Comparison of ENCODE assay signal across 20 mouse cellular contexts in the genomic region with DNA sequence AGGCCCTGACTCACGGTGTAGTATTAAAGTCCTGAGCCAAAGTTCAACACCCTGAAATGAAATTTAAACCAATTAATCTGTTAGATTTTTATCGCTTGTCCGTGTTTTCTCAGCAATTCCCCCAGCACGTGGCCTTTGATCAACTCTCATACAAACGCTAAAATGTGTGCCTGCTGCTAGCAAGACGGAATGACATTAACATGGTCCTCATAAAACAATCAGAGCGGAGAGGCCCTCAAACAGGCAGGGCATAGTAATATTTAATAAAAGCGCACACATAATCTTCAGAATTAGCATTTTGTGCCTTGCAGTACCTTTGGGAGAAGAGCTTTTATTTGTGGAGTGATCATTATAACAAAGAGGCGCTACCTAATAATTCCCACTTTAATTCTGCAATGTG.
DNase-seq lines count a peak whose midpoint lies in the region; ATAC-seq lines count a peak whose summit lies in the region.
"Had no signal": no experiment of that assay in that cellular context is flagged by ENCODE, and none has a peak within 500 bp of the region (broad histone marks: within the 10 kb centered on the region; RNA-seq: fewer than 3 reads in every experiment).

No protein-coding gene starts in this region.

- WGBS in forebrain, embryonic 15.5 days, result 21% methylated on average over 9 of the region's 9 CpGs
- 19% methylated on average over 9 of the region's 9 CpGs for WGBS in forebrain, embryonic 16.5 days
- WGBS in hindbrain, embryonic 14.5 days, result 19% methylated on average over 9 of the region's 9 CpGs
- WGBS in midbrain, embryonic 16.5 days, result 12% methylated on average over 9 of the region's 9 CpGs

- no peak overlapping the region for H3K9ac ChIP-seq in forebrain, embryonic 15.5 days (replicated peaks)
- no peak overlapping the region for H3K9ac ChIP-seq in forebrain, embryonic 16.5 days (replicated peaks; ENCODE audit: low read depth, low read length)
- H3K9ac ChIP-seq in hindbrain, embryonic 14.5 days, result no peak overlapping the region
- no peak overlapping the region for H3K9ac ChIP-seq in midbrain, embryonic 16.5 days (ENCODE audit: low read depth, low read length)
- H3K9ac ChIP-seq: embryonic facial prominence, embryonic 15.5 days; limb, embryonic 13.5 days; liver, embryonic 14.5 days had no signal

- no peak for ATAC-seq in forebrain, embryonic 15.5 days (replicated peaks)
- no peak for ATAC-seq in forebrain, embryonic 16.5 days
- no peak for ATAC-seq in hindbrain, embryonic 14.5 days (ENCODE audit: low FRiP score)
- no peak for ATAC-seq in midbrain, embryonic 16.5 days

- DNase-seq in kidney, postnatal 14 days, result peak; percentile 7
- no peak for DNase-seq in kidney, postnatal 36 days
- DNase-seq in hindbrain, embryonic 14.5 days (ENCODE audit: low spot score), result no peak
- DNase-seq in cerebellum, postnatal 14 days, result no peak
- no peak for DNase-seq in ovary, postnatal 10 days (ENCODE audit: low spot score)
- DNase-seq: adrenal gland, adult 2 months; cerebellum, postnatal 10 days; embryo, embryonic 11 days; gastrocnemius, postnatal 25 days; kidney, adult 11 months; right cerebral cortex, postnatal 25 days had no signal

- H3K4me2 ChIP-seq in forebrain, embryonic 15.5 days (replicated peaks), result no peak overlapping the region
- H3K4me2 ChIP-seq in forebrain, embryonic 16.5 days (ENCODE audit: low read length), result no peak overlapping the region
- H3K4me2 ChIP-seq in hindbrain, embryonic 14.5 days (replicated peaks), result no peak overlapping the region
- H3K4me2 ChIP-seq in midbrain, embryonic 16.5 days (ENCODE audit: low read length), result no peak overlapping the region
- H3K4me2 ChIP-seq: embryonic facial prominence, embryonic 15.5 days; limb, embryonic 13.5 days had no signal

- H3K36me3 ChIP-seq in forebrain, embryonic 15.5 days, result no peaks in the 10 kb centered on the region
- no peaks in the 10 kb centered on the region for H3K36me3 ChIP-seq in forebrain, embryonic 16.5 days (ENCODE audit: control insufficient read depth, insufficient read depth)
- H3K36me3 ChIP-seq in hindbrain, embryonic 14.5 days (replicated peaks; ENCODE audit: control insufficient read depth, insufficient read depth), result peaks cover 10% of the 10 kb centered on the region; the same call in 1 of the 2 replicates
- no peaks in the 10 kb centered on the region for H3K36me3 ChIP-seq in midbrain, embryonic 16.5 days (ENCODE audit: control insufficient read depth, insufficient read depth, low read length)
- H3K36me3 ChIP-seq: embryonic facial prominence, embryonic 15.5 days; heart, embryonic 10.5 days had no signal

- H3K4me3 ChIP-seq in forebrain, embryonic 15.5 days, result no peak overlapping the region
- no peak overlapping the region for H3K4me3 ChIP-seq in forebrain, embryonic 16.5 days (replicated peaks; ENCODE audit: low read length)
- no peak overlapping the region for H3K4me3 ChIP-seq in hindbrain, embryonic 14.5 days (replicated peaks; ENCODE audit: low read length)
- no peak overlapping the region for H3K4me3 ChIP-seq in midbrain, embryonic 16.5 days (ENCODE audit: low read depth, low read length)
- H3K4me3 ChIP-seq: embryonic facial prominence, embryonic 15.5 days; heart, embryonic 10.5 days; limb, embryonic 13.5 days; myocyte had no signal

- H3K4me1 ChIP-seq in forebrain, embryonic 15.5 days, result peaks cover 40% of the 10 kb centered on the region
- H3K4me1 ChIP-seq in forebrain, embryonic 16.5 days (replicated peaks; ENCODE audit: control insufficient read depth, insufficient read depth, low read length), result peaks cover 24% of the 10 kb centered on the region
- H3K4me1 ChIP-seq in hindbrain, embryonic 14.5 days (replicated peaks; ENCODE audit: control insufficient read depth, insufficient read depth, low read length), result peaks cover 43% of the 10 kb centered on the region
- H3K4me1 ChIP-seq in midbrain, embryonic 16.5 days (ENCODE audit: control insufficient read depth, insufficient read depth, low read length), result peaks cover 28% of the 10 kb centered on the region

- H3K9me3 ChIP-seq in forebrain, embryonic 15.5 days, result no peaks in the 10 kb centered on the region
- no peaks in the 10 kb centered on the region for H3K9me3 ChIP-seq in forebrain, embryonic 16.5 days (ENCODE audit: control insufficient read depth, low read length)
- H3K9me3 ChIP-seq in hindbrain, embryonic 14.5 days (ENCODE audit: control insufficient read depth, low read length), result no peaks in the 10 kb centered on the region
- H3K9me3 ChIP-seq in midbrain, embryonic 16.5 days (replicated peaks; ENCODE audit: control insufficient read depth, low read length, poor library complexity, severe bottlenecking), result no peaks in the 10 kb centered on the region
- H3K9me3 ChIP-seq: embryonic facial prominence, embryonic 15.5 days; heart, embryonic 10.5 days; limb, embryonic 13.5 days had no signal

- peak overlapping the region; percentile 38 for H3K27ac ChIP-seq in forebrain, embryonic 15.5 days (replicated peaks)
- H3K27ac ChIP-seq in forebrain, embryonic 16.5 days (ENCODE audit: low read length), result no peak overlapping the region
- H3K27ac ChIP-seq in hindbrain, embryonic 14.5 days, result peak overlapping the region; percentile 70
- peak overlapping the region; percentile 45 for H3K27ac ChIP-seq in midbrain, embryonic 16.5 days (ENCODE audit: low read length)
- H3K27ac ChIP-seq: embryonic facial prominence, embryonic 15.5 days; heart, embryonic 10.5 days; liver, embryonic 14.5 days; stomach, postnatal 0 days had no signal

- H3K27me3 ChIP-seq in forebrain, embryonic 15.5 days, result no peaks in the 10 kb centered on the region
- no peaks in the 10 kb centered on the region for H3K27me3 ChIP-seq in forebrain, embryonic 16.5 days (replicated peaks; ENCODE audit: control insufficient read depth, insufficient read depth, low read length)
- no peaks in the 10 kb centered on the region for H3K27me3 ChIP-seq in hindbrain, embryonic 14.5 days (ENCODE audit: control insufficient read depth, insufficient read depth, low read length)
- no peaks in the 10 kb centered on the region for H3K27me3 ChIP-seq in midbrain, embryonic 16.5 days (ENCODE audit: control insufficient read depth, insufficient read depth, low read depth, low read length)
- H3K27me3 ChIP-seq: embryonic facial prominence, embryonic 15.5 days; limb, embryonic 13.5 days had no signal
